Mouse (Mus musculus): ENCODE measurements around the gene Btbd11. TPM values are rescaled to one million over a fixed set of nuclear protein-coding genes. Genes with fewer than 3 reads are reported as not detected.

Gene Btbd11
- polyA plus RNA-seq, 1 experiment from 2014 or later = 1.6 TPM

- no peaks in the 10 kb centered on the region for H3K4me1 ChIP-seq (replicated peaks)
- no peak overlapping the region for H3K27ac ChIP-seq
- H3K36me3 ChIP-seq = no peaks in the 10 kb centered on the region
- H3K4me2 ChIP-seq (replicated peaks) = no peak overlapping the region
- no peak for ATAC-seq
- H3K27me3 ChIP-seq (replicated peaks) = no peaks in the 10 kb centered on the region
- WGBS = 64% methylated on average over 13 of the region's 13 CpGs
- H3K9me3 ChIP-seq = no peaks in the 10 kb centered on the region
- no peak overlapping the region for H3K4me3 ChIP-seq (replicated peaks)
- no peak overlapping the region for H3K9ac ChIP-seq
Measured at GRCm38 (mm10) chr10:85517223-85518110, 130.9 kb downstream of the Btbd11 start.

- H3K4me3 ChIP-seq (replicated peaks) = no peak overlapping the region
- no peaks in the 10 kb centered on the region for H3K4me1 ChIP-seq (replicated peaks)
- H3K4me2 ChIP-seq (replicated peaks) = no peak overlapping the region
- H3K27me3 ChIP-seq (replicated peaks) = no peaks in the 10 kb centered on the region
- H3K9me3 ChIP-seq = no peaks in the 10 kb centered on the region
- H3K9ac ChIP-seq = no peak overlapping the region
- H3K27ac ChIP-seq = no peak overlapping the region
- ATAC-seq = no peak
- whole genome bisulfite sequencing = 92% methylated on average over 6 of the region's 6 CpGs
- no peaks in the 10 kb centered on the region for H3K36me3 ChIP-seq
Measured at GRCm38 (mm10) chr10:85518111-85518409, 131.4 kb downstream of the Btbd11 start.

GRCm38 (mm10) chr10:85522220-85522760 lies 135.7 kb downstream of the Btbd11 start:
- no peaks in the 10 kb centered on the region for H3K9me3 ChIP-seq
- ATAC-seq = no peak
- H3K4me1 ChIP-seq (replicated peaks) = no peaks in the 10 kb centered on the region
- no peaks in the 10 kb centered on the region for H3K36me3 ChIP-seq
- H3K9ac ChIP-seq = no peak overlapping the region
- H3K4me3 ChIP-seq (replicated peaks) = no peak overlapping the region
- WGBS = 72% methylated on average over 7 of the region's 7 CpGs
- H3K27ac ChIP-seq = no peak overlapping the region
- no peak overlapping the region for H3K4me2 ChIP-seq (replicated peaks)
- H3K27me3 ChIP-seq (replicated peaks) = no peaks in the 10 kb centered on the region

- WGBS = 43% methylated on average over 7 of the region's 7 CpGs
Measured at GRCm38 (mm10) chr10:85525267-85526015, 138.8 kb downstream of the Btbd11 start.

GRCm38 (mm10) chr10:85526657-85527056 lies 140.0 kb downstream of the Btbd11 start:
- no peaks in the 10 kb centered on the region for H3K4me1 ChIP-seq (replicated peaks)
- no peak overlapping the region for H3K4me3 ChIP-seq (replicated peaks)
- no peak for ATAC-seq
- 68% methylated on average over 2 of the region's 2 CpGs for WGBS
- no peaks in the 10 kb centered on the region for H3K9me3 ChIP-seq
- no peaks in the 10 kb centered on the region for H3K36me3 ChIP-seq
- H3K27me3 ChIP-seq (replicated peaks) = no peaks in the 10 kb centered on the region
- H3K9ac ChIP-seq = no peak overlapping the region
- no peak overlapping the region for H3K27ac ChIP-seq
- H3K4me2 ChIP-seq (replicated peaks) = no peak overlapping the region

More at GRCm38 (mm10) chr10:85525267-85526015, 138.8 kb downstream of the Btbd11 start:
- Histone ChIP-seq H3K9ac (no peak overlapping the region), H3K4me3 (replicated peaks) (no peak overlapping the region), H3K27ac (no peak overlapping the region), H3K4me1 (replicated peaks) (no peaks in the 10 kb centered on the region), H3K4me2 (replicated peaks) (no peak overlapping the region), H3K9me3 (no peaks in the 10 kb centered on the region), H3K36me3 (no peaks in the 10 kb centered on the region), H3K27me3 (replicated peaks) (no peaks in the 10 kb centered on the region)
- no peak for ATAC-seq

GRCm38 (mm10) chr10:85527722-85528121 lies 141.1 kb downstream of the Btbd11 start:
- no peak overlapping the region for H3K9ac ChIP-seq
- 61% methylated on average over 4 of the region's 4 CpGs for WGBS
- ATAC-seq = no peak

GRCm38 (mm10) chr10:85533192-85533710 lies 146.6 kb downstream of the Btbd11 start:
- Histone ChIP-seq H3K27me3 (replicated peaks) (no peaks in the 10 kb centered on the region), H3K4me3 (replicated peaks) (no peak overlapping the region), H3K9me3 (no peaks in the 10 kb centered on the region), H3K4me1 (replicated peaks) (no peaks in the 10 kb centered on the region), H3K4me2 (replicated peaks) (no peak overlapping the region), H3K9ac (no peak overlapping the region), H3K27ac (no peak overlapping the region), H3K36me3 (no peaks in the 10 kb centered on the region)
- ATAC-seq = no peak
- WGBS = 58% methylated on average over 7 of the region's 7 CpGs

More at GRCm38 (mm10) chr10:85527722-85528121, 141.1 kb downstream of the Btbd11 start:
- Histone ChIP-seq H3K36me3 (no peaks in the 10 kb centered on the region), H3K27ac (no peak overlapping the region), H3K4me2 (replicated peaks) (no peak overlapping the region), H3K9me3 (no peaks in the 10 kb centered on the region), H3K27me3 (replicated peaks) (no peaks in the 10 kb centered on the region), H3K4me3 (replicated peaks) (no peak overlapping the region), H3K4me1 (replicated peaks) (no peaks in the 10 kb centered on the region)

- no peak overlapping the region for H3K9ac ChIP-seq
- H3K27me3 ChIP-seq (replicated peaks) = no peaks in the 10 kb centered on the region
- no peaks in the 10 kb centered on the region for H3K36me3 ChIP-seq
- H3K4me3 ChIP-seq (replicated peaks) = no peak overlapping the region
- H3K9me3 ChIP-seq = no peaks in the 10 kb centered on the region
- 85% methylated on average over 11 of the region's 11 CpGs for WGBS
- no peaks in the 10 kb centered on the region for H3K4me1 ChIP-seq (replicated peaks)
- ATAC-seq = no peak
- H3K4me2 ChIP-seq (replicated peaks) = no peak overlapping the region
- H3K27ac ChIP-seq = no peak overlapping the region
Measured at GRCm38 (mm10) chr10:85538051-85538753, 151.6 kb downstream of the Btbd11 start.

GRCm38 (mm10) chr10:85539510-85540120 lies 153.0 kb downstream of the Btbd11 start:
- Histone ChIP-seq H3K27me3 (replicated peaks) (no peaks in the 10 kb centered on the region), H3K4me1 (replicated peaks) (no peaks in the 10 kb centered on the region), H3K4me3 (replicated peaks) (no peak overlapping the region), H3K27ac (no peak overlapping the region), H3K36me3 (no peaks in the 10 kb centered on the region), H3K9me3 (no peaks in the 10 kb centered on the region), H3K9ac (no peak overlapping the region), H3K4me2 (replicated peaks) (no peak overlapping the region)
- ATAC-seq = peak; percentile 51; the same call in 1 of the 2 replicates
- WGBS = 46% methylated on average over 8 of the region's 8 CpGs

- Histone ChIP-seq H3K27me3 (replicated peaks) (no peaks in the 10 kb centered on the region), H3K36me3 (no peaks in the 10 kb centered on the region), H3K27ac (no peak overlapping the region), H3K9ac (no peak overlapping the region), H3K4me2 (replicated peaks) (no peak overlapping the region), H3K4me1 (replicated peaks) (no peaks in the 10 kb centered on the region), H3K4me3 (replicated peaks) (no peak overlapping the region), H3K9me3 (no peaks in the 10 kb centered on the region)
- WGBS = 89% methylated on average over 13 of the region's 13 CpGs
- ATAC-seq = no peak
Measured at GRCm38 (mm10) chr10:85540311-85541093, 153.9 kb downstream of the Btbd11 start.

GRCm38 (mm10) chr10:85541481-85541880 lies 154.9 kb downstream of the Btbd11 start:
- Histone ChIP-seq H3K9ac (no peak overlapping the region), H3K4me3 (replicated peaks) (no peak overlapping the region), H3K9me3 (no peaks in the 10 kb centered on the region), H3K36me3 (no peaks in the 10 kb centered on the region), H3K4me2 (replicated peaks) (no peak overlapping the region), H3K4me1 (replicated peaks) (no peaks in the 10 kb centered on the region), H3K27me3 (replicated peaks) (no peaks in the 10 kb centered on the region), H3K27ac (no peak overlapping the region)
- ATAC-seq = no peak
- 65% methylated on average over 3 of the region's 3 CpGs for WGBS
